Mouse (Mus musculus) layer of hippocampus, adult 8-10 months (tissue): Measurements from ENCODE around the gene Edem2. TPM values are rescaled to one million over a fixed set of nuclear protein-coding genes. Genes with fewer than 3 reads are reported as not detected.
A peak's percentile ranks its signal among the peaks of the same experiment; 100 is the strongest.

Experiments
- DNase-seq, 2 experiments: peaks; one replicate each; pipeline ENCODE4 v3.0.0; 2022; ENCODE audit warnings: low spot score in 2 of 2
- total RNA-seq, 4 experiments: library from RNA; stranded (reverse); gene quantifications; 2 replicates each; pipeline ENCODE4 v1.2.4; 2022

Edem2 gene
- total RNA-seq, 4 experiments from 2014 or later, result 23.9 to 33.5 (median 27.8) TPM

GRCm38 (mm10) chr2:155691336-155691722, 37.9 kb downstream of the Edem2 start:
- DNase-seq, result no peak

GRCm38 (mm10) chr2:155689211-155689610, 40.1 kb downstream of the Edem2 start:
- DNase-seq, result no peak

- no peak for DNase-seq
Measured at GRCm38 (mm10) chr2:155687746-155688145, 41.5 kb downstream of the Edem2 start.

DNA sequence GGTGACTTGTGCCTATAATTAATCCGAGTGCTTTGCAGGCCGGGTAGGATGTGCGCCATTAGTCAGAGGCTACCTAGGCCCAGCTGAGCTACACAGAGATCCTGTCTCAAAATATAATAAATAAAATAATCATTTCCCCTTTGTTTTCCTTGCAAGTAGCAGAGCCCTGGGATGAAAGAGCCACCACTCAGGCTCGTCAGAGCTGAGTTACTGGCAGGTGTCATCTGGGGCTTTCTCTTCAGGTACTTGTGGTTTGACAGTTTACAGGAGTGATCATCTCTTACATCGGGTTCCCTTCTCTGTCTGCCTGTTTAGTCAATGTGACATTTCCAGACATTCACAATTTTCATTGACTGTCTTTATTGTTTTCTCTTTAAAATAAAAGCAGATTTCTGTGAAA, 42.7 kb downstream of the Edem2 start:
- DNase-seq, result no peak

GRCm38 (mm10) chr2:155683821-155684220, 45.5 kb downstream of the Edem2 start:
- no peak for DNase-seq

- DNase-seq, result no peak
Measured at GRCm38 (mm10) chr2:155683137-155683536, 46.1 kb downstream of the Edem2 start.

GRCm38 (mm10) chr2:155681874-155682273, 47.4 kb downstream of the Edem2 start:
- DNase-seq, result no peak

DNA sequence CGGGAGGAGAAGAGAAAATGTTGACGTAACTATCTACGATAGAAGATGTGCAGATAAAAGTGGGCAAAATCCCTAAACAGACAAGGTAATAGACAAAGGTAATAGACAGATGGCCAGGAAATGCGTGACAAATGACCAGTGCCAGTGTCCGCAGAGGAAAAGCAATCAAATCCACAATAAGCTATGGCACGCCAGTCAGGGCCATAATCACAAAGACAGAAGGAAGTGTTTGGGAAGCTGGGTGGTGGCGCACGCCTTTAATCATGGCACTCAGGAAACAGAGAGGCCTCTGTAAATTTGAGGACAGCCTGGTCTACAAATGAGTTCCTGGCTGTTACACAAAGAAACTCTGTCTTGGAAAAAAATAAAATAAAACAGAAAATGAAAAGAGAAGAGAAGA, 48.1 kb downstream of the Edem2 start:
- DNase-seq, result no peak

- DNase-seq, result no peak
Measured at GRCm38 (mm10) chr2:155680591-155680990, 48.7 kb downstream of the Edem2 start.

DNA sequence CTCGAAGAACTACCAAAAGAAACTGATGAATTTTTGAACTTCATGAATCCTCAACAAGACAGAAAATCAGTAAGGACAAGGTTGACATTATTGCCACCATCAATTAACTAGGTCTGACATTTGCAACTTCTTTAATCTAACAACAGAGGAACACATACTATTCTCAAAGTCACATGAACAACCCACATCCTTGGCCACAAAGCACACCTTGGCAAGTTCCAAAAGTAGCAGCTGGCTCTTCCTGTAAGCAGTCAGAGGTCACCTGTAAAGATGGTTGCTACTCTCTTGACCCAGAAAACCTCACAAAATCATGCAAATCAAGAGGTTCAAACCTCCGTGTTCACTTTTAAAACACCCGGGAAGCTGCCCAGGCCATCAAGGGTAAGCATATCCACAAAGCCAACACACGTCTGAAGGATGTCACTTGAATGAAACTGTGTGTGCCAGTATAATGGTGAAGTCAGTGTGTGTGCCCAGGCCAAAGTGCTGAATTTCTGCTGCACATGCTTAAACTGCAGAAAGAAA, 49.6 kb downstream of the Edem2 start:
- no peak for DNase-seq

GRCm38 (mm10) chr2:155675118-155675517, 54.2 kb downstream of the Edem2 start:
- DNase-seq, result no peak

DNA sequence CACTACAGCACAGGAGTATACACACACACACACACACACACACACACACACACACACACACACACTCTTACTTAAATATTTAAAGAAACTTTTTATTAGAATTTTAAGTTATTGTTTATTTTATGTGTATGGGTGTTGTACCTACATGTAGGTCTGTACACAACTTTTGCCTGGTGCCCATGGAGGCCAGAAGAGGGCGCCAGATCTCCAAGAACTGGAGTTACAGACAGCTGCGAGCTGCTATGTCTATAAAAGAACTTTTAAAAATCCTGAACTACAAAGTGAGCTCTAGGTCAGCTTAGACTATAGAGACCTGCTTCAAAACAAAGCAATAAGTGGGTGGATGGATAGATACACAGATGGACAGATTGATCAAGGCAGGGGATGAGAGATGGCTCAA, 55.7 kb downstream of the Edem2 start:
- DNase-seq, result no peak

GRCm38 (mm10) chr2:155671236-155671635, 58.0 kb downstream of the Edem2 start:
- no peak for DNase-seq

GRCm38 (mm10) chr2:155668461-155668860, 60.8 kb downstream of the Edem2 start:
- DNase-seq, result no peak

- no peak for DNase-seq
Measured at GRCm38 (mm10) chr2:155667881-155668280, 61.4 kb downstream of the Edem2 start.

- no peak for DNase-seq
Measured at GRCm38 (mm10) chr2:155663910-155664460, 65.3 kb downstream of the Edem2 start.

DNA sequence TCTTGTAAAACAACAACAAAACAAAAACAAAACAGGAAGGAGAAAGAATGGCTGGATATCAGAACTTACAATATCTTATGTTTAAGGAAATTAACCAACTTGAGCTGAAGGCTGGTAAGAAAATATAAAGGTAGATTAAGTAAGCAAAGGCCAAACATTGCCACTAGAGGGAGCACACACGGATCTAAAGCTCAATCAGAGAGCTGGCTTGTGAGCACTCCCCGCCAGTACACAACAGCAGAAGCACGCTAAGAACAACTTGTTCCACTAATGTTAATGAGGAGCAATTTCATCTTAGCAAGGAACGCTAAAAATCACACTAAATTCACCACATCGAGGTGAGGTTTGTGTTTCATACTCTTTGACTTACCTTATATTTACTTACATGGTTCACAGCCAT, 66.2 kb downstream of the Edem2 start:
- peak in 1 of 2 experiments; percentile 70 for DNase-seq

DNA sequence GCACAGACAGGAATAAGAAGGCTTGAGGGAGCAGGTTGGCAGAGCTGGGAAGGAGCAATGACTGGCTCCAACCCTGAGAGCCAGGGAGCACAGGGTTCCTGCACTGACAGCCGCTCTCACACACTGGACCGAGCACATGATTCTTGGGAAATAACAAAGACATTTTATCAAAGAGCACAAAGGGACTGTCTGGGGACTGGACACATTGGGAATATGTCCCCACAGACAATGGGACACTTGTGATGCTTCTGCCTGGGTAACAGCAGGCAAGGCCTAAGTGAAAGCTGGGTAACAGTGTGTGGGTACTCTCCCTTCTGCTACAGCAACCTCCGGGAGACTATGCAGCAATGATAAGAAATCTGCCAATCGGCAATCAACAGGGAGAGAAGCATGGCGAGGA, 66.9 kb downstream of the Edem2 start:
- peak; percentile 49 to 64 for DNase-seq

DNA sequence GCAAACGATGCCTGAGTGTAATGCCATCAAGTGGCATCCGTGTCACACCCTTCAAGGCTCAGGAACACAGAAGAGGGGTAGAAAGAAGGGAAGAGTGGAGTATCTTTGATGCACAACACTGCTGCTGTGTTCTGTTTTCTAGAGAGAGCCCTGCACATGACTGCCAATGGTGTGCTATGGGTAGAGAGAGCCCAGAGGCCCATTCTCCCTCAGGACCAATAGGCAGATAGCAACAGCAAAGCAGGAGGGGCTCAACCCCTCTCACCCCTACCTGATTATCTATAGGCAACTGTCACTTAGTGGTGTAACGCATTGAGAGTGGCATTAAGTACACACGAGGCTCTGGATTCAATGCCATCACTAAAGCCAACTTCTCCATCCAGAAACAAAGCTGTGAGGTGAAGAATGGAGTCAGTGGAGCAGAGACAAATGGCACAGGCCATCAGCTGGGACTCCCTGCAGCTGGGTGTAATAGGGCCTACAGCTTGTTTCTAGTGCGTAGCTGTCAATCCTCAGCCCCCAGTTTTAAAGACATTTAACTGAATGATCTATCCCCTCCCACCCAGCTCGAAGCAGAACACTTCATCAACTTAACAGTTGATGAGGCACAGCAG, 73.4 kb downstream of the Edem2 start:
- DNase-seq, result no peak

GRCm38 (mm10) chr2:155652618-155653017, 76.7 kb downstream of the Edem2 start:
- no peak for DNase-seq
